In the genomic region with DNA sequence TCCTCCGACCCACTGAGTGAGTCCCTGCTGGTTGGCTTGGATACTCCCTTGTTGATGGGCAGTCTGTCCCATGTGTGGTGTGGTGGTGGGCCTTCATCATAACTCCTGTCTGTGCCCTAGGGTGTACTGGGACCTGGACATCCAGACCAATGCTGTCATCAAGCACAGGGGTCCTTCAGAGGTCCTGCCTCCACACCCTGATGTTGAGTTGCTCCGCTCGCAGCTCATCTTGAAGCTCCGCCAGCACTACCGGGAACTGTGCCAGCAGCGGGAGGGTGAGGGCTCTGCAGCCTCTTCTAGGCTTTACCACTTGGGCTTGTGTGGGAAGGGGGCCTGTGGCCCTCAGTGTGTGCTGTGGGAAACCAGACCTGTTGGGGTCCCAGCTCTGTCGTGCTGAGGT, we compare ENCODE assay signal across 8 mouse cellular contexts. TPM values are rescaled to one million over a fixed set of nuclear protein-coding genes. Genes with fewer than 3 reads are reported as not detected.
DNase-seq lines count a peak whose midpoint lies in the region; ATAC-seq lines count a peak whose summit lies in the region.

No protein-coding gene starts in this region.

- peak; percentile 75 for DNase-seq in cerebellum, adult 11 months
- DNase-seq in urinary bladder, postnatal 25 days (ENCODE audit: low spot score) = peak; percentile 62
- no peak for DNase-seq in urinary bladder, adult 2 months (ENCODE audit: low spot score)
- DNase-seq in heart, postnatal 36 days = peak; percentile 78 to 81
- DNase-seq in left cerebral cortex, postnatal 36 days (ENCODE audit: low spot score in 2 of 2) = peak; percentile 81 to 83
- DNase-seq in right cerebral cortex, postnatal 14 days = peak; percentile 89
- DNase-seq in T-cell, adult 2 months (ENCODE audit: low spot score) = no peak

- no peak for ATAC-seq in cerebellum, adult (ENCODE audit: insufficient number of reproducible peaks, low FRiP score, low TSS enrichment)

- intact Hi-C loops in heart, postnatal 36 days (cut with DNase I) = no loop called here
- intact Hi-C loops in left cerebral cortex, postnatal 36 days (cut with DNase I) = no loop called here

RNA-seq across cellular contexts. Expression of a gene that starts 6.7 kb away (rescaled TPM):
- 27.8 and 29.4 TPM in 2 replicates for polyA plus RNA-seq in urinary bladder, adult 2 months (2012; rRNA removed)
- total RNA-seq in heart, postnatal 36 days (2021) = 10 to 100 TPM; 34.1 to 34.5 TPM
- total RNA-seq in left cerebral cortex, postnatal 36 days (2021) = 10 to 100 TPM; 42.8 to 46.7 TPM

RNA-seq across cellular contexts. Expression of a gene that starts 25.8 kb away (rescaled TPM):
- polyA plus RNA-seq in urinary bladder, adult 2 months (2012; rRNA removed) = 15.6 and 16.3 TPM in 2 replicates
- 10 to 100 TPM in 1 of 2 experiments, 1 to 10 TPM in 1; 8.5 to 10.0 TPM for total RNA-seq in heart, postnatal 36 days (2021)
- 10 to 100 TPM; 22.6 to 28.5 TPM for total RNA-seq in left cerebral cortex, postnatal 36 days (2021)

RNA-seq across cellular contexts. Expression of a gene that starts 28.3 kb away (rescaled TPM):
- 247 and 252 TPM in 2 replicates for polyA plus RNA-seq in urinary bladder, adult 2 months (2012; rRNA removed)
- total RNA-seq in heart, postnatal 36 days (2021) = 10 to 100 TPM; 40.3 to 46.3 TPM
- 10 to 100 TPM; 81.9 to 86.4 TPM for total RNA-seq in left cerebral cortex, postnatal 36 days (2021)

RNA-seq across cellular contexts. Expression of a gene that starts 52.5 kb away (rescaled TPM):
- polyA plus RNA-seq in urinary bladder, adult 2 months (2012; rRNA removed) = 12.5 and 15.3 TPM in 2 replicates
- total RNA-seq in heart, postnatal 36 days (2021) = 10 to 100 TPM; 46.2 to 51.4 TPM
- total RNA-seq in left cerebral cortex, postnatal 36 days (2021) = 1 to 10 TPM; 3.8 to 5.3 TPM

RNA-seq across cellular contexts. Expression of a gene that starts 53.1 kb away (rescaled TPM):
- 200 and 235 TPM in 2 replicates for polyA plus RNA-seq in urinary bladder, adult 2 months (2012; rRNA removed)
- total RNA-seq in heart, postnatal 36 days (2021) = 100 to 1,000 TPM; 103 to 106 TPM
- 100 to 1,000 TPM; 104 to 105 TPM for total RNA-seq in left cerebral cortex, postnatal 36 days (2021)

Comparison
In these comparisons a context has a peak if more than half of its experiments do, and no peak if none do; other contexts are left out.
1. DNase-seq: peak in cerebellum, adult 11 months (single experiment), urinary bladder, postnatal 25 days (single experiment), heart, postnatal 36 days (2 of 2), left cerebral cortex, postnatal 36 days (2 of 2) and right cerebral cortex, postnatal 14 days (single experiment); none in urinary bladder, adult 2 months (single experiment) and T-cell, adult 2 months (single experiment).